Mouse (Mus musculus) thymus, adult 2 months (tissue): ENCODE results near the gene Rell1.

Source experiments
- CTCF ChIP-seq: fragments of 200-500 bp; IDR thresholded peaks from 2 replicates; pipeline ENCODE4 v1.5.1; 2012; ENCODE audit warnings: mild to moderate bottlenecking, control low read depth, low read length, moderate library complexity, borderline replicate concordance; ENCODE audit not compliant: control insufficient read depth, poor library complexity, insufficient read depth; ENCODE audit errors: extremely low read depth
- POLR2A ChIP-seq: fragments of 200-500 bp; IDR thresholded peaks from 2 replicates; pipeline ENCODE4 v1.6.1; 2012; ENCODE audit warnings: mild to moderate bottlenecking, low read length, control low read depth, moderate library complexity; ENCODE audit not compliant: control insufficient read depth, poor library complexity, insufficient read depth; ENCODE audit errors: extremely low read depth

GRCm38 (mm10) chr5:63887111-63887510 lies 81.6 kb downstream of the Rell1 start:
- TF ChIP-seq CTCF (no peak), POLR2A (no peak)
